Mouse (Mus musculus) cerebellum, postnatal 14 days (tissue): Measurements from ENCODE around the gene Aurkb.
A peak's percentile ranks its signal among the peaks of the same experiment; 100 is the strongest.
"Not testable (repeated sequence)": the region's sequence is repeated elsewhere in the genome, so short reads cannot be mapped to it uniquely, and the experiment has no call there.

ENCODE experiments used
- DNase-seq, 2 experiments: peaks; one replicate each; pipeline ENCODE4 v3.0.0; 2021; ENCODE audit warnings: mixed read lengths in 2 of 2

The Aurkb gene

GRCm38 (mm10) chr11:69045531-69046394, at the start of gene Aurkb:
TSS of gene Aurkb (plus strand) at chr11:69045647.
- peak; percentile 85 to 92 for DNase-seq

DNA sequence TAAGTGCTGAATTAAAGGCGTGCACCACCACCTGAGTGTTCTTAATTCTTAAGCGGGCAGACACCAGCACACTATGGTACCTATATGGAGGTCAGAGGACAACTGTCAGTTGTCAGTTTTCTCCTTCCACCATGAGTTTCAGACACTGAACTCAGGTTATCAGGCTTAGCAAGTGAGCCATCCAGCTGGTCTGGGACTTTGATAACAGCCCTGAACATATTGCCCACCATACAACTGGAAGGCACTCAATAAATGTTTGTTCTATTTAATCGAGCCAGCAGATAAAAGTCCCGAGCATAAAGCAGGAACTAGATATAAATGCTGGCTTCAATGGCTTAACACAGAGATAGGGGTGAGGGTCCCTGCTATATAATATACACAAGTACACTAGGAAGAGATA, 48.4 kb upstream of the Aurkb start:
- DNase-seq = no peak

- not testable (repeated sequence) for DNase-seq
Observed at GRCm38 (mm10) chr11:69002782-69003181, 42.7 kb upstream of the Aurkb start.

DNA sequence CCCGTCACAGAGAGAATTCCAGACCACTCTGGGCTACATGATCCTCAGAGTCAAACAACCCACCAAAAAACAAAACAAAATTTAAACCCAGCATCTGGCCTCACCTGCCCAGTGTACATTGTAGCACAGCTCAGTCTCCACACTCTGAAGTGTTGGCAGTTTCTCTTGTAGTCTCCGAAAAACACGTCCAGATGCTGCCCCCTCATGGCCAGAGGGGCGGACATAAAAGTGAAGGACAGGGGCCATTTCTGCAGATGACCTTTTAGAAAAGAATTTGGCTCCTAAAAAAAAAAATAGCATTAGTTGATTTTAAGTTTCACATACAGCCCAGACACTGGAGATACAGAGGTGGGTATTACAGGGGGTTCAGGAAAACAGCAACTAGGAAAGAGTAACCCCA, 41.9 kb upstream of the Aurkb start:
- DNase-seq = peak in 1 of 2 experiments; percentile 42

- DNase-seq = no peak
Observed at GRCm38 (mm10) chr11:69005193-69005592, 40.3 kb upstream of the Aurkb start.

- DNase-seq = not testable (repeated sequence)
Observed at GRCm38 (mm10) chr11:69006575-69006974, 38.9 kb upstream of the Aurkb start.

GRCm38 (mm10) chr11:69008182-69009121, 37.0 kb upstream of the Aurkb start, which contains the start of gene Pfas:
TSS of gene Pfas (minus strand) at chr11:69008460.
- peak; percentile 99 to 100 for DNase-seq

DNA sequence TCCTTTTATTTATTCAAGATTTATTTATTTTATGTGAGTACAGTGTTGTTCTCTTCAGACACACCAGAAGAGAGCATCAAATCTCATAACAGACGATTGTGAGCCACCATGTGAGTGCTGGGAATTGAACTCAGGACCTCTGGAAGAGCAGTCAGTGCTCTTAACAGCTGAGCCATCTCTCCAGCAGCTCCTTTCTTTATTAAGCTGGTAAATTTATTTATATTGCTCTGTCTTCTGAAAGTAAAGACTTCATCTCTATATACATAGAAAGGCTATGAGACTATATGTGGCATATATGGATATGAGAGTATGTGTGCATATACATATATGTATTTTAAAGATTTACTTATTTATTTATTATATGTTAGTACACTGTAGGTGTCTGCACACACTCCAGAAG, 35.9 kb upstream of the Aurkb start:
- DNase-seq = no peak

GRCm38 (mm10) chr11:69010400-69011323, 34.8 kb upstream of the Aurkb start:
- DNase-seq = no peak

- not testable (repeated sequence) for DNase-seq
Observed at GRCm38 (mm10) chr11:69011445-69011844, 34.0 kb upstream of the Aurkb start.

DNA sequence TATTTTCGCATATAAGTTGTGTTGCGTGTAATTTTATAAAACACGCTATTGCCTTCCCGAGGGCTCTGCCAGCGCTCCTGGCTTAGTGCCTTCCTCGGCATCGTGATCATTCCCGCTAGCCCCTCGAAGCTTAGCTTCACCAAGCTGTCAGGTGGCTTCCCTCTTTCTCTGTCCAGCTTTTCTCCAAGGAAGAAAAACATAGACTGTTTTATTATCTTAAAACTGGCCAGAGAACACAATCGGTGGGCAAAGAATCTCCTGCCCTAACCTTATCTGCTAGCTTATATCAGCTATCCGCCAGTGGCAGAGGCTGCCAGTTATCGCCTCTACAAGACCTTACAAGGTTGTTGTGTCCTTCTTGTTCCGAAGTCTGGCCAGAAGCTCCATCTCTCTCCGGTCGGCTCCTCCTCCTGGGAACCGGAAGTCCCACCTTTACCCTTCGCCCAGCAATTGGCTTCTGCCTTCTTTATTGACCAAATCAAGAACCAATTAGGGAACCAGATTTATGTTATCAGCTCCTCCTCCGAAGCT, 33.3 kb upstream of the Aurkb start:
- peak; percentile 89 to 92 for DNase-seq

DNA sequence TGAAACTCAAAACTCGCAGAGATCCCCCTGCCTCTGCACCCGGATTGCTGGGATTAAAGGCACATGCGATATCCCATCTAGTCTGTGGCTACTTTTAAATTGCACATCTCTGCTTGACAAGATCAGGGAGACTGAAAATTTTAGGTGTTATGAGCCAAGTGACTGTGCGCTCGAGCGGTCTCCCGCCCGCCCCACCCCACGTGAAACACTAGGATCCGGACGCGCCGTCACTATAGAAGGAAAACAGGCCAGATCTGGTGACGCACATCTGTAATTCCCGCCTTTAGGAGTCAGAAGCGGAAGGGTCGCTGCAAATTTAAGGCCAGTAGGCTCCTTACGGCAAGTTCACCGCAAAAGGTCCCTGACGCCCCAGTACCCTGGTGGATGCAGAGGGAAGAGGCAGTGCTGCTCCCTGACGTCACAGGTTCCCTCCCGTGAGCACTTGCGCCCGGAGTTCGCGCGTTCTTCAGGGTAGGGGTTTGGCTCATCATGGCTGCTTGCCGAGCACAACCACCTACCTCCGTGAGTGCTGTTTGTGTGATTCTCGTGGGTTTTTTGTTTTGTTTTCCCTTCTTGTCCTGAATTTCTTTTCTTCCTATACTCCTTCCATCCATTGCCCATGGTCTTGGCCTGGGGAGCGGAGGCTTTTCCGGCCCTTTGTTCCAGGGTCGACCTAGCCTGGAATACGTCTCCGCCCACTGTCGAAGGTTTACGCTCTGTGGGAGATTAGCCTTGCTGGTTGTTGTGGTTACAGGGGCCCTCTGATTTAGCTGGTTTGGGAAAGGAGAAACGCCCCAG, 29.6 kb upstream of the Aurkb start, which contains the start of gene Ctc1:
Gene Ctc1, plus strand, starts transcription at position 268 of the 798 bp plus-strand sequence.
- DNase-seq = peak; percentile 92 to 93

DNA sequence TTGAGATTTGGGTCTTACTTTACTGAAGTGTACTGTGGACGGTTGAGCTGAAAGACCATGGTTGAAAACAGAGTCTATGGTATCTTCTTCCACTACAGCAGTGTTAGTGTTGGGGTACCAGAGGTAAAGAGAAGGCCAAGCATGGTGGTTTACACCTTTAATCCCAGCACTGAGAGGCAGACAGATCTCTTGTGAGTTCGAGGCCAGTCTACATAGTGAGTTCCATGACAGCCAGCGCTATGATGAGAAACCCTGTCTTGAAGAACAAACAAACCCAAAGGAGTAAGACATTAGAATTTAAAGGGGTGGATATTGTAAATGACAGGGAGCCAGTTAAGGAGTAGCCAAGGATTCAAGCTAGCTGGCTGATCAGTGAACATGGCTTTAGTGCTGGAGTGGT, 28.7 kb upstream of the Aurkb start:
- DNase-seq = no peak

DNA sequence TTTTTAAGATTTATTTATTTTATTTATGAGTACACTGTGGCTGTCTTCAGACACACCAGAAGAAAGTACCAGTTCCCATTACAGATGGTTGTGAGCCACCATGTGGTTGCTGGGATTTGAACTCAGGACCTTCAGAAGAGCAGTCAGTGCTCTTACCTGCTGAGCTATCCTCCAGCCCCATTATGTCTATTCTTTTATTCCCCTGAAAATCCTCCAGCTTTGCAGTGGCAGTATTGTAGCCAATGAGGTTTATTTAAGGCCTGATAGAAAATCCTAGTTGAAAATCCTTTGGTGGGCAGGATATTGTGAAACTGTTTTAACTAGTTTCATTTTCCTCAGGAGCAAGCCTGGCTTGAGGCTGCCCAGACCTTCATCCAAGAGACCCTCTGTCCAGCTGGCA, 24.8 kb upstream of the Aurkb start:
- no peak for DNase-seq

- no peak for DNase-seq
Observed at GRCm38 (mm10) chr11:69026562-69026961, 18.9 kb upstream of the Aurkb start.

- peak in 1 of 2 experiments; percentile 36 for DNase-seq
Observed at GRCm38 (mm10) chr11:69028805-69029204, 16.6 kb upstream of the Aurkb start.

DNA sequence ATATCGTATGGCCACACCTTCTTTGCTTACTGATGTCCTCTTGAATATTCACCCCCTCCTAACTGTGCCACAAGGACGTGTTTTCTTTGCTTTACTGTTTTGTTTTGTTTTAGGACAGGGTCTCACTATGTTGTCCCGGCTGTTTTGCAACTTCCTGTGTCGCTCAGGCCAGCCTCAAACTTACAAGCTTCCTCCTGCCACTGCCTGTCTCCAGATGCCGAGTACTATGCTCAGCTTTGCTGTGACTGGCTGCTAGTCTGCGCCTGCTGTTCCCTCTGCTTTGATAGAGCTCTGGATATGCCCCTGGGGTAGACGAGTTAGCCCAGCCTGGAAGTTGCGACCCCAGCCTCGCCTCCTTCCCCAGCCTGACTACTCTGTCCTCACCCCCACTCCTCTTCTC, 11.9 kb upstream of the Aurkb start:
- no peak for DNase-seq

DNA sequence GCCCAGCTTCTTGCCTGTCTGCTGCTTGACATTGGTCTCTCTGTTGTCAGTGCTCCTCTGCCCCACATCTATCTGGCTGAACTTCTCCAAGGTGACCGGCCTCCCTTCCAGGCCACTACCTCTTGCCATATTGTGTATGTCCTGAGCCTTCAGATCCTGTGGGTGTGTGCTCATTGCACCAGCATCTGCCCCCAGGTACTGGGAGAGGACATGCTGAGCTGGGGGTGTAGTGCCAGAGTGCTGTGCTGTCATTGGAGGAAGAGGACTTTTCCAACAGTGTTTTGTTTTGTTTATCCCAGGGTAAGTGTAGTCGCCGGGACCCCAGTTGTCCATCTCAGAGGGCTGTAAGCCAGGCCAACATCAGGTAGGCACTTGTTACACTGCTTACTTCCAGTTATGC, 10.9 kb upstream of the Aurkb start:
- no peak for DNase-seq

GRCm38 (mm10) chr11:69035411-69035810, 10.0 kb upstream of the Aurkb start:
- DNase-seq = peak in 1 of 2 experiments; percentile 42

GRCm38 (mm10) chr11:69035849-69036248, 9.6 kb upstream of the Aurkb start:
- DNase-seq = peak; percentile 92
